Mouse (Mus musculus) right cerebral cortex, postnatal 10 days (tissue): ENCODE data around the gene Bmp4.

Source experiments
- DNase-seq, 2 experiments: peaks; one replicate each; pipeline ENCODE4 v3.0.0; 2021; ENCODE audit warnings: low spot score in 2 of 2

Gene Bmp4

DNA sequence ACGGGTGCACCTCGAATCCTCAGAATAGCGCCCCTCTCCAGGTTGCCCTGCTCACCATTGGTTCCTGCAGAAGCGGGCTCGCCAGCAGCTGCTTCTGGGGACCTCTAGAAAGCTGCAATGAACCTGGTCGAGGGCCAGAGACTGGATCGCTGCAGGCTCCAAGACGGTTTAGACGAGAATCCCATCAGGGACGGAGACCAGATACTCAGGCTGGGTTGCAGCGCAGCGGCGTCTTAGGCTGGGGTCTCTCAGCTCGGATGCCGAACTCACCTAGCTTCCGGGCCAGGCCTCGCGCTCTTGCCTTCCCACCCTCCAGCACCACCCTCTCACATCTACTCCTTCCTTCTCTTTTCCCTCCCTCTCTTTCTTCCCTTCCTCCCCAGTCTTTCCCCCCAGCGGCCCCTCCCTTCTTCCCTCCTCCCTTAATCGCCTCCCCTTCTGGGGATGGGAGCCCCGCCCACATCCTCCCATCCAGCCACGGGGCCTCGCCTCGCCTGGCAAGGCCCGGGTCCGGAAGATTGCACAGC lies at the start of gene Bmp4:
TSS of gene Bmp4 (minus strand) at position 421 of the 527 bp plus-strand sequence.
- DNase-seq = no peak

DNA sequence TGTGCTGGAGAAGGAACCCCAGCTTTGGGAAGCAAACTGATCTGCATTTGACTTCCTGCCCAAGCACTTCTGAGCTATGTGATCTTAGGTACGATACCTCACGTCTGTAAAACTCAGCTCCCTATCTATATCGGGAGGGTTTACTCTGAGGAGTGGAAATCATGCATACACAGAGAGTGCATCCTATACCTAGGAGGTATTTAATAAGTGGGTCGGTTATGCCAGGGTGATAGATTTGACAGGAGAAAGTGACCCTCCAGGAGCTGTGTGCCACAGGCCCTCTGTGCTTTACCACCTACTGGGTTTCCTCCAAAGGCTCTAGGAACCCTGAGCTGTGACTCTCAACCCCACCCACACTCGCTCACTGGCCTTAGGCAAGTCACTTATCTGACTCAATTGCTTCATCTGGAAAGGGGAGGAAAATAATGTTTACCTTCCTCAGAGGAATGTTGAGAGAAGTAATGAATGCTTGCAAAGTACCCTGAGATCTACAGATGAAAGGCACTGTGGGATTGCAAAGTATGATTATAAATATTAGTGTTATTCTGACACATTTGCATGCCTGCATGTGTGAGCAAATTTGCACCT lies 49.1 kb upstream of the Bmp4 start:
- DNase-seq = no peak

DNA sequence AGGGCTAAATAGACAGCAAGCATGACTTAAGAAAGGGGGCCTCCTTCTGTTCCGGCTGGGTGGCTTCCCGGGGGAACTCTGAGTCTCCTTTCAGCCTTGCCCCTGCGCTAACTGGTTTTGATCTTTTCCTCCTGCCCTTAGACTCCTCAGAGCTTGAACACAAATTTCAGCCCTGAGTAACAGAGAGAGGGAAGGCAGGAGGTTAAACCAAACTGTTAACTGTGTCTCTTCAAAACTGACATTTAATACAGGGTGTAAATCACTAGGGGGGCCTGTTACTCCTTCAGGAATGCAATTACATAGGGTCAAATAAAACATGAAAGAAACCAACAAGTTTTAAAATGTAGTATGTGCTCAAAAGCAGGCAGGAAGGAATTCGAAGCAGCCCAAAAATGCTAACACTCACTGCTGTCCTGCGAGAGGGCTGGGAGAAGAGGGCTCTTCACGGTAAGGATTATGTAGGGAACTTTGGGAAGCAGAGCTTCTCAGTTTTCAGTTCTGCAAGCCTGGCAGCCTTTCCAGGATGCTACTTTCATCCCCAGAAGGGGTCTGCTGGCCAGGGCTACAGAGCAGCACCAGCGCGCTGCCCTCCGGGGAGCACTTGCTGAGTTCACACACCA lies 46.1 kb upstream of the Bmp4 start:
- DNase-seq = no peak

DNA sequence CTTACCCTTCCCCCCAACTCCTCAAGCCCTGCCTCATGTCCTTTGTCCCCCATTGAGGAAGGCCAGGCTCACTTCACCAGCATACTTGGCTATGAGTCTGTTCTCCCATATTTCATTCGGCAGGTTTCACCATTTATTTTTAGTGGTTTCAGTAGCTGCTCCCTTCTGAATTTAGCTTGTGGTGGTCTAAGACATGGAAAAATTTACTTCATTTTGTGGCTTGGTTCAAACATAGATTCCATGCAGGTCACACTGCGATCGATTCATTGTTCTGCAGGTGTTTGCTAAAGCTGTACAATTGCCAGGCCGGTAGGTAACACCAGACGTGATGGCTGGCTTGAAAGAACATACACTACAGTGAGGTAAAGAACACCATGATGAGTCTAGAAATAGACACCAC lies 39.8 kb upstream of the Bmp4 start:
- no peak for DNase-seq

DNA sequence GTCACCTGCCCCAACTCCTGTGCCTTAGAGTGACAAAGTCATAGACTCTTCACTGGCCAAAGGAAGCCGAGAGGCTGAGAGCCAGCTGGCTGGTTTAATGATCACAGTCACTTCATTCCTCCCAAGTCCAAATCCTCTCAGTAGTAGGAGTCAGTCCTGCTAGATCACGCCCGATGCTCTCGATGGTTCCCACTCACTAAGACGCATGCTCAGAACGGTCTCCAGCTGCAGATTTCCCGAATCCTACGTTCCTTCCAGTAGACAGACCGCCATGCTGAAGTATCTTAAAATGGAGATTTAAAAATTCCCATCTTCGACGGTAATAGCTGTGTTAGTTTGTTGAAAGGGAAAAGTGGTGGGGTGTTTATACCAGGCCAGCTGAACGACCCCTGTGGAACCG lies 36.8 kb upstream of the Bmp4 start:
- DNase-seq = no peak

DNA sequence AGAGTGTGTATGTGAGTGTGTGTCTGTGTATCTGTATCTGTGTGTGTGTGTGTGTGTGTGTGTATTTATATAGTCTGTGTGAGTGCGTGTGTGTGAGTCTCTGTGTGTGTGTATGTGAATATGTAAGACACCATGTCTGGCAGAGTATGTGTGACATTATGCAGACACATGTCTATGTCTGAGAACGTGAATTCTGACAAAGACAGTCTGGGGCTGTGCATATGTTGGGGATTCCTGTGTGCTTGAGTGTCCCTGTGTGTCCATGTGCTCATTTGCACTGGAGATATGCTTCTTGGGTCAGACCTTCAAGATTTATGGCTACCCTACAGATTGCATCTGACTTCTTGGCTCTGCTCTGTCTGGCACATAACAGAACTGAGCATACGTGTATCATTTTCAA lies 31.4 kb upstream of the Bmp4 start:
- no peak for DNase-seq

DNA sequence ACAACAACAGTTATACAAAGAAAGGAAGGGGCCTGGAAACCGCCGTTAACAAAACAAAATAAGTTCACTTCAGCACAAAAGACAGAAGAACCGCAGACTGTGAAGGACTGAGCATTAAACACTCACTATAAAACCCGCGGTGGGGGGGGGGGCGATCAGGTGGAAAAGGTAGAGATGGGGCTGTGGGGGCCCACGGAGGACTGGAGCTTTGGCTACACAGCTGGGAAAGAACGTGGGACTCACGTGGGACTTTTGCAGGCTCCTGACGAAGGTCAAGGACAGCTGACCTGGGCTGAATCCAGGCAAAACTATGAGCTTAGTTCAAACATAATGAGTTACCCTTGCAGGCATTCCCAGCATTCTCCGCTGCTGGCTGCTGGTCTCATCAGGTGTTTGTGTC lies 28.8 kb upstream of the Bmp4 start:
- no peak for DNase-seq

DNA sequence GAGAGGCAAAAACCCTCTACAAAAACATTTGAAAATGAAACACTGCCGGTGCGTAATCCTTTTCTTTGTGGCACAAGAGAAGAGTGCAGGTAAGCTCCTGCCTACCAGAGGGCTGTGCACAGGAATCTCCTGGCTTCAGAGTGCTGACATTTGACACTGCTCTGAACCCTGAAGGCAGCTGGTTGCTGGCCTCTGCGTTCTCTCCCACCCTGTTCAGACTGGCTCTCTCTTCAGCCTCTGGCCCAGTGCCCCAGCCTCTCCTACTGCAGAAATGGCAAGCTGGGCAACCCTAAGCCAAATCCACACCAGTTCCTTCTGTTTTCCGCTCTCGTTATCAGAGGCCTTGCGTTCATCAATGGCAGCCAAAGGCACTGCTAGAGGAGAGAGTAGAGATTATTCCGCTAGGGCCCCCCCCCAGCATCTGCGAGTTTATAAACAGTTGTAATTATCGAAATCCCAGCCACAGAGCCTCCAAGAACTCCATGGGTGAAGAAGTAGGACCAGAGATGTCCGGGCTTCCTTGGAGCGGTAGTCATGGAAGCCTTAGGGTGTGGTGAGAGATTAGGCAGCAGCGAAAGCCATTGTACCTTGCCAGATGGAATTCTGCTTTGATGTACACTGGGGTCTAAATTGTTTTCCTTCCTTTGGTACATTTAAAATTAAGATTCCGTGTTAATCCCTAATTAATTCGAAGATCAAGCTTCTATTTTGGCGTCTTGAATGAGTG lies 28.1 kb upstream of the Bmp4 start:
- DNase-seq = no peak

DNA sequence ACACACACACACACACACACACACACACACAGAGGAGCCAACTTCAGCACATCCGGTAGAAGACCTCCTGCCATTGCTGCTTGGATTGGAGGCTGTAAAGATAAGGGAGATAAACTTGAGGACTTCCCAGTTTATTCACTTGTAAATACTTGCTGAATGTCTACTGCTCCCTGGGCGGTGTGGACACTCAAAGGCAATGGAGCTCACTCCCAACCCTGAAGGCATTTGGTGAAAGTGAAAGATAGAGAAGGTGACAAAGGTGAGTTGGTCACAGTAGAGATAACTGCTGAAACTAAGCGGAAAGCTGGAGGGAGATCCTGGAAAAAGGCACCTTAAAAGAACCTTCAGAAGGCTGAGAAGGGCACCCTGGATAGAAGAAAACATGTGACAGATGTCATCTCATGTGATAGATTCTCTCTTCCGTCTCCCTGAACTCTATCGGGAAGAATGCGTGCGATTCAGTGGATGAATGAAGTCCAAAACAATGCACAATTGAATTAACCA lies 22.1 kb upstream of the Bmp4 start:
- no peak for DNase-seq

DNA sequence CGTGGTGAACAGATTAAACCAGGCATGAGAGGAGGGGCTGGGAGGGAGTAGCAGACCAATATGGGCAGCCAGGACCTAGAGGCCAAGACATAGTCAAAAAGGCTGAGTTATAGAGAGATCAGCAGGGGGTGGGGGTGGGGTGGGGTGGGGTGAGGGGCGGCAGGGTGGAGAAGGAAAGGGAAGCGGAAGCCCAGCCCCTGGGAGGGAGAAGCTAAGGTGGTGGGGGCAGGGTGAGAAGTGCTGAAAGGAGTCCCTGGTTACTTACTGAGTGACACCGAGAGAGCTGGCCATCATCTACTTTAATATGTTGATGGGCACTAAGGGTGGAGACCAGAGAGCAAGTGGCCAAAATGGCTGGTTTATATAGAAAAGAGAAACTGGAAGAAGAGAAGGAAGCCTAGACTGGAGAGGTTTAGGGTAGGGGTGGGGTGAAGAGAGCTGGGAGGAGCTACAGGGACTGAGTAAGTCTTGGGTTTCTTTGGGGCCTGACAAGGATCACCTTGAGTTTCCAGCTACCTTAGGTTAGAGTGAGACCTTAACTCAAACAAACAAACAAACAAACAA lies 20.2 kb upstream of the Bmp4 start:
- no peak for DNase-seq

DNA sequence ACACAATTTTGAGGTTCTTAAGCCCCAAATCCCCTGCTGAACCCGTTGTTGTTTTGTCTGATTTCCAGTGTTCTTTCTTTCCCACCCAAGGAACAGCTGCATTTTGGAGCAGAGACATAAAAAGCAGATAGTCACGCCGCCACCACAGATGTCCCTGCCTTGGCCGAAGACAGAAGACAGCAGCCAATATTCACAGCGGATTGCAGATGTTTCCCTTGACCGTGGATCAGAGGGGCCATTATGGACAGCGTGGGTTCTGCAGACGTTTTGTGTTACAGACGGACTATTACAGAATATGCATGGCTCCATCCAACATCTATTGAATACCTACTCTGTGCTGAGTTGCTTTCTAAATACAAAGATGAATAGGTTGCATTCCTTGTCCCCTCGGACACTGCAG lies 18.5 kb upstream of the Bmp4 start:
- peak; percentile 45 to 59 for DNase-seq

DNA sequence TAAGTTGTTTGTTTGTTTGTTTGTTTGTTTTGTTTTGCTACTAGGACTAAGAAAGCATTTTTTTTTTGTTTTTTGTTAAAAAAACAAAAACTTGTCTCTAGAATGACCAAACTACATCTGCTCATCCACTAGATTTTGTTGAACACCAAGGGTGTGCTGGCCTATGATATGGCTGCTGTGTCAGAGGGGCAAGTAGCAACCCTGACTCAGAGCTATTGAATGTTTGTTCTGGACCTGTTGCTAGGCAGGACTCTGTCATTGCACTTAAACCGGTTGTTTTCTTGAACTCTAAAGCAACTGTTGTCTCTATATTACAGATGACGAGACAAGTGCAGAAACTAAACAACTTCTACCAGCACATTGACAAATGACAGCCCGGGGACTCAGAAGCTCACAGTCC lies 17.9 kb upstream of the Bmp4 start:
- no peak for DNase-seq

DNA sequence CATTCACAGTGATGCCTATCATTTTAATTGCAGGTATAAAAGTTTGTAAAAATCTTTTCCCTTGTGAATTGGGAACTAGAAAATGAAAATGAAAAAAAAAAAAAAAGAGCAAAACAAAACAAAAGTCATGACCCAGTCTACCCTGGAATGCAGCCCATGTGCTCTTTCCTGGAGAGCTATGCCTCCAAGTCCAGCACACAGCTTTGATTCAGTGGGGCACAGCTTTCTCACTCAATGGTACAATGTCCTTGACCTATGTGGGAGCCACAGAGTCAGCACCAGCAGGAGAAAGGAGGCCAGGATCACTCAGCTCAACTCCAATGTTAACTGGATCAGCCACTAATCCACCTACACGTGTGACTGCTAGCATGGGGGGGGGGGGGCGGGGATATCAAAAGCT lies 9.5 kb upstream of the Bmp4 start:
- DNase-seq = no peak

DNA sequence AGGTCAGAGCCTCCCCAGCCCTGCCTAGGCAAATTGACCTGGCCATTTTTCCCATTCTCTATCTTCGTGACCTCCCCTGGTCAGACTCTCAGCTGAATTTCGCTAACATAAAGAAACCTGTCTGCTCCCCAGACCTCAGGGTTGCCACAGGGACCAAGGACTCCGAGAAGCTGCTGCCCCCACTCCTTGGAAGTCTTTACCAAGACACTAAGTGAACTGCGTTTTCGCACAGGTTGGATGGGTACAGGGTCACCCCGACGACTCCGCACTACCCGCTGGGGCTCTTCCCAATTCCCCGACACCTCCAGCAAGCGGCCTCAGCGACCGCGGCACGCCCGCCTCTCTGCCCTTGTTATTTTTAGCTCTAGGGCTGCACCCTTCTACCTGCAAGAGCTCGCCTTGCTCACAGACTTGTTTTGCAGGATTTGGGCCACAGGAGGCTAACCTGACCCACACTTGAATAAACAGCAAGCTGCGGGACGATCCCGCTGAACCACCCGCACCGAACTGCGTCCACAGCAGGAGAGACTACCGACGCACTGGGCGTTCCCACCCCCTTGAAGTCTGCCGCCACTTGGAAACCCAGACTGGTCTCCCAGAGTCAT lies 7.7 kb upstream of the Bmp4 start:
- DNase-seq = no peak

DNA sequence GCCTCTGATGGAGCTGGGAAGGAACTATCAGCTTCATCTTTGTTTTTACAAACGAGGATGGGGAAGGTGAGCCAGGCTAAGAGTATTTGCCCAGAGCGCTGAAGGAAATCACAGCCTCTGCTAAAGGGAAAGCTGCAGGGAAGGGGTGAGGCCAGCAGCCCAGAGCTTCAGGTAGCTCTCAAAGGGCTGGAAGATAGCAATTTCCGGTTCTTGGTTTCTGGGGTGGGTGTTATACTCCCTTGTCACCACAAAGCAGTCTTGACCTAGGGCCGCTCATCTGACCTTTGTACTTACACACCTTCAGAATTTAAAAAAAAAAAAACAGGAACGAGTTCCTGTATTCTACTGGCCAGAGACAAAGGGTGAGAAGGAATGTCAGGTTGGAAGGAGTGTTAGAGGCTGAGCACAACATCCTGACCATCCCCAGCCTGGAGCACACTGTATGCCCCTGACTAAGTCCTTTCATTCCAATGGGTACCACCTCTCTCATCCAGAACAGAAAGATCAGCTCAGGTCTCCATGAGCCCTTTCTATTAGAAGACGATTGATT lies 1.2 kb upstream of the Bmp4 start:
- DNase-seq = no peak

DNA sequence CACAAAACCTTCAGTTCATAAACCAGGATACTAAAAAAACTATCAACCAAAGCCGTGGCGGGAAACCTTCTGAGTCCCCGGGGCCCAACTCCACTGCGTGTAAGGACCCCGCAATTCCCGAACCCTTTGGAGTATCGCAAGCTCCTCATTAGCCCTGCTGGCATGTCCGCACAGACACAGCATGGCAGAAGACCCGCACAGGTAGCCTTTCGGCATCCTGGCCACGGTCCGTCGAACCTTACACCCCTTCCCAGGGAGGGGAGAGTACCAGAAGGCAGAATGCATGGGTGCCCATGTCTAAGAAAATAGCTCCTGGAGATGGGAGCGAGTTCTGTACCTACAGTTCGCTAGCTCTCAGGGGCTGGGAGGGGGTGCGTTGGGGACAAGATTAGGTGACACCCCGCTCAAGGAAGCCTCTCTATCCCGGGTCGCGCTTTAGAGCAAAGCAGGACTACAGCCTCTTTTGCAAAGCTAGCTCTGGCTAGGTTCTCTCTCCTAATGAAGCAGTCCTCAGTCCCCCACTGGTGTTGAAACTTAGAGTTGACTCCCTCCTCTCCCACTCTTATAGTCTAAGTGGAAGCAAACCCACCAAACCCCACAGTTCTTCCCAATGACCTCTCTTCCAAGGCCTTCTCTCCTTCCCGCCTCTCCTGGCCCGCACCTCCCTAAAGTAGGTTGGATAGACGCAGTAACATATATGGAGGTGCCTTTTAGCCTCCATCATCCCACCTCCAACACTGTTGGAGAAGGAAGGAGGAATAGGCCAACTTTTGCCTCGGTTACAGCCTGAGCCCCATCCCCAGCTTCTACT lies 826 bp downstream of the Bmp4 start:
- DNase-seq = no peak

DNA sequence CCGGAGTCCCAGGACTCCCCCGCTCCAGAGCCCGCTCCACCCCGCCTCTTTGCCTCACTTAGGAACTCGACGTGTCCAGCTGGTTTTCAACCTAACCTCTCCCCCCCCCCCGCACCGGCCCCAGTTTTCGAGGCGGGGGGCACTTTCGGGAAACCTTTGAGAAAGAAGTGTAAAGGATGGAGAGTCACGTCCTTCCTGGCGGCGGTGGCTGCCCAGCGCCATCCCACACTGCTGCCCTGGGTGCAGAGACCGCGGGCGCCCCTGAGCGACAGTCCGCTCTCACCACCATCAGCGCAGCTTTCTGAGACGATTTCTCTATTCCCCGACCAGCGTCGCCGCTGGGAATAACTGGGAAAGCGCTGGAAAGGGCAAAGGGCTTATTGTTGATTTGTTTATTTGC lies 1.8 kb downstream of the Bmp4 start:
- DNase-seq = no peak

DNA sequence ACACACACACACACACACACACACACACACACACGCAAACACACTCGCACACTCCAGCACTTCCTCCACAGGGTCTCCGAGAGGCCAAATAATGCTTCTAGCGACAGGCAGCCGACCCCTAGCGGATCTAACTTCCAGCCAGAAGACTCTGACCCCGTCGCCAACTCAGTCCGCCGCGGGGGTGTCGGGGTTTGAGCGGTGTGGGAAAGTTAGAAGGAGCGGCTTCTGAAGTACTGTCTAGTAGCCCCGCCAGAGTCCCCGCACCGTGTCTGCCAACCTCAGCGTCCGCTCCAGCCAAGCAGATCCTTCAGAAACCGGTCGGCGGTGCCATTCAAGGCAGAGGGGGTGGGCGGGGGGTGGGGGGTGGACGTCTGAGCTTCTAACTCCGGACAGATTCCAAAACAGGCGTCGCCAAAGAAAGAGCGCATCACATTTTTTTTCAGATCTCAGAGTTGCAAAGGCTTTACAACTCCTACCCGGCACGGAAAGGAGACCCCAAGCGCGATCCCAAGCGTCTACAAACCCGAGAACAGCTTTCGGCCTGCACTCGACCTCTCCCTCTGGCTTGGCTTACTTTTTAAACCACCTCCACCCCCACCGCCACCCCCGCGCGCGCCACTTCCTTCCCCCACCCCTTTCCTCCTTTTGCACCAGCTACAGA lies 2.5 kb downstream of the Bmp4 start:
- DNase-seq = peak in 1 of 2 experiments; percentile 29

DNA sequence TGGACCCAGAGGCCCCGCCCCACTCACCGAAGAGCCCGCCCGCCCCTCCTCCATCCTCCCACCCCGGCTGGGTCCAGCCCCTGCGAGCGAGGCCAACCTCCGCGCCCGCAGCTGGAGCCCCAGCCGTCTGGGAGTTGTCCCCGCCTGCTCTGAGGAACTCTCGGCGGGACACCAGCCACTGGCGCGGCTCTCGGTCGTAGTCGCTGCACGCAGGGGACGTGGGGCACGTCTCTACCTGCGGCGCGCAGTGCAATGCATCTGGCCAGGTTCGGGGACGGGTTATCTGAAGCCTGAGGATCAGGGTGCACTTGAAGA lies 3.2 kb downstream of the Bmp4 start:
- peak; percentile 40 to 52 for DNase-seq

DNA sequence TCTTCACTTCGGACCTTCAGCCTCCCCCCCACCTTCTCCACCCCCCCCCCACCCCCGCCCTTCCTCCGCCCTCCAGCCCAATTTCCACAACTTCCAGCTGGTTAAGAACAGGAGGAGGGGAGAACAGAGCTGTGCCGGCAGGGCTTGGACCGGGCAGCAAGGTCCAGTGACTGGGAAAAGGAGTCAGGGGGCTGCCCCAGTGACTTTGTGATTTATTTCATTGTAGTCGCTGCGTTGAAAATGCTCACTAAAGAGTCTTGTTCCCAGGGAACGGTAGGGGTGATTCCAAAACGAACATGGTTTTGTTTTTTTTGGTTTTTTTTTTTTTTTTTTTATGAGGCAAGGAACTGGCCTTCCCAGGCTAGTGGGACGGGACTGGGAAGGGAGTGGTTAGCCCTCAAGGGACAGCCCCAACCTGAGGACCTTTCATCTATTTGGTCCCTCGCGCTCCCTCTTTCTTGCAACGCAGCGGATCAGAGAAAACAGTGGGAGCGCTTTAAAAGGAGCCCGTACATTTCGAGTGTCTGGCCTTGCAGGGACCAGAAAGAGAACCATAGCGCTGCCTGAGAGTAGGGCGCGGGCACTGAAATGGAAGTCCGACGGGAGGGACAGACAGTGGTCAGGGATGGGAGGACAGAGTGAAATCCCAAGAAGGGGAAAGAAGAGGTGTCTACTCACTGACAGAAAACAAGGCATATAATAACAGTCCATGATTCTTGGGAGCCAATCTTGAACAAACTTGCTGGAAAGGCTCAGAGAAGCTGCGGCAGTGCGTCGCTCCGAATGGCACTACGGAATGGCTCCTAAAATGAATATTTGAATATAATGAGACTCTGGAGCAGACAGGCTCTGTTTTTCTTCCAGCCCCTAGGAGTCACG lies 3.8 kb downstream of the Bmp4 start:
- no peak for DNase-seq
